Mouse (Mus musculus) induced T-regulatory cell, adult 2 months (primary cell): Measurements from ENCODE around the gene Ier2.
A peak's percentile ranks its signal among the peaks of the same experiment; 100 is the strongest.
"Not testable (repeated sequence)": the region's sequence is repeated elsewhere in the genome, so short reads cannot be mapped to it uniquely, and the experiment has no call there.

Experiments used
- DNase-seq: peaks from one replicate; pipeline ENCODE4 v3.0.0-alpha.2; 2012; ENCODE audit warnings: low read depth

Gene Ier2

GRCm38 (mm10) chr8:84639162-84640009 lies 23.3 kb downstream of the Ier2 start:
- DNase-seq, result peak; percentile 94

- peak; percentile 50 for DNase-seq
These were observed 24.0 kb downstream of the Ier2 start for GRCm38 (mm10) chr8:84638555-84639161.

GRCm38 (mm10) chr8:84637946-84638554 lies 24.6 kb downstream of the Ier2 start:
- peak; percentile 54 for DNase-seq

GRCm38 (mm10) chr8:84636051-84636691 lies 26.5 kb downstream of the Ier2 start:
- DNase-seq, result no peak

GRCm38 (mm10) chr8:84635397-84636050 lies 27.1 kb downstream of the Ier2 start:
- no peak for DNase-seq

GRCm38 (mm10) chr8:84634849-84635304 lies 27.8 kb downstream of the Ier2 start:
- no peak for DNase-seq

GRCm38 (mm10) chr8:84633841-84634584 lies 28.6 kb downstream of the Ier2 start:
- DNase-seq, result no peak

GRCm38 (mm10) chr8:84631813-84632212 lies 30.8 kb downstream of the Ier2 start:
- DNase-seq, result no peak

- no peak for DNase-seq
These were observed 32.5 kb downstream of the Ier2 start for GRCm38 (mm10) chr8:84630145-84630544.

GRCm38 (mm10) chr8:84629586-84629985 lies 33.1 kb downstream of the Ier2 start:
- no peak for DNase-seq

GRCm38 (mm10) chr8:84623425-84623824 lies 39.2 kb downstream of the Ier2 start:
- DNase-seq, result not testable (repeated sequence)

GRCm38 (mm10) chr8:84621102-84621625 lies 41.5 kb downstream of the Ier2 start:
- peak; percentile 29 for DNase-seq

GRCm38 (mm10) chr8:84617005-84617404 lies 45.6 kb downstream of the Ier2 start:
- no peak for DNase-seq

GRCm38 (mm10) chr8:84615666-84616485 lies 46.8 kb downstream of the Ier2 start:
- no peak for DNase-seq

- peak; percentile 70 for DNase-seq
These were observed 48.0 kb downstream of the Ier2 start for GRCm38 (mm10) chr8:84614512-84615223.
